ENCODE assay signal across 16 mouse cellular contexts in the genomic region with DNA sequence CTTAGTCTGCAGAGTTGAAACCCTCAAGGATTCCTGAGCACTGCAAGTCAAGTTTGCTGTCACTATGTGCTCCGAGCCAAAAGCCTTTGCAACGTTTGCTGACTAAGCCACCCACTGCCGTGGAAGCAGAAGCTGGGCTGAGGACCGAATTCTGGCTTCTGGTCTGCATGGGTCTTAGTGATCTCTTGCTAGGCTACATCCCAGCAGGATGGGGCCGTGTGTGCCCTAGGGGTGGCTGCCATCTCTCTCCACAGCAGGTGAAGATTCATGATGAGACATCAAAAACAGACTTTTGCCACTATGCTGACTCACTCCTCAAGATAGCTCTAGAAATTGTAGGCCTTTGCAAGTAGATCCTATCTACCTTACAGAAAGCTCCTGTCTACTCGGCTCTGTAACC.
DNase-seq lines count a peak whose midpoint lies in the region; ATAC-seq and TF ChIP-seq lines count a peak whose summit lies in the region.
"Had no signal": no experiment of that assay in that cellular context is flagged by ENCODE, and none has a peak within 500 bp of the region (broad histone marks: within the 10 kb centered on the region; RNA-seq: fewer than 3 reads in every experiment).

No protein-coding gene starts in this region.

- no peak for TF ChIP-seq POLR2A in ES-Bruce4 (IDR thresholded peaks at IDR 0.05; ENCODE audit: insufficient read depth, low read length)

- H3K9ac ChIP-seq in liver, embryonic 12.5 days: no peak overlapping the region
- H3K9ac ChIP-seq in liver, embryonic 11.5 days (ENCODE audit: low read depth, low read length): no peak overlapping the region
- no peak overlapping the region for H3K9ac ChIP-seq in ES-Bruce4 (ENCODE audit: low read depth, poor library complexity, severe bottlenecking)
- no peak overlapping the region for H3K9ac ChIP-seq in neural tube, embryonic 15.5 days (replicated peaks)
- H3K9ac ChIP-seq: forebrain, postnatal 0 days; liver, embryonic 14.5 days; stomach, embryonic 15.5 days had no signal

- no peak overlapping the region for H3K4me2 ChIP-seq in liver, embryonic 12.5 days
- no peak overlapping the region for H3K4me2 ChIP-seq in liver, embryonic 11.5 days
- H3K4me2 ChIP-seq in neural tube, embryonic 15.5 days: no peak overlapping the region
- H3K4me2 ChIP-seq: stomach, embryonic 15.5 days had no signal

- peak; percentile 31; the same call in 1 of the 2 replicates for ATAC-seq in liver, embryonic 12.5 days
- no peak for ATAC-seq in liver, embryonic 11.5 days (replicated peaks; ENCODE audit: low FRiP score)
- ATAC-seq in neural tube, embryonic 15.5 days (ENCODE audit: low FRiP score): no peak
- ATAC-seq: forebrain, postnatal 0 days had no signal

- H3K4me1 ChIP-seq in liver, embryonic 12.5 days: peaks cover 16% of the 10 kb centered on the region; the same call in 1 of the 2 replicates
- peaks cover 12% of the 10 kb centered on the region for H3K4me1 ChIP-seq in liver, embryonic 11.5 days (replicated peaks; ENCODE audit: control insufficient read depth, insufficient read depth, low read length)
- H3K4me1 ChIP-seq in ES-Bruce4 (ENCODE audit: control insufficient read depth, insufficient read depth, low read length): peaks cover 14% of the 10 kb centered on the region
- H3K4me1 ChIP-seq in neural tube, embryonic 15.5 days: peaks cover 9% of the 10 kb centered on the region

- no peak for TF ChIP-seq EP300 in ES-Bruce4 (IDR thresholded peaks at IDR 0.05; ENCODE audit: insufficient read depth, low read depth, low read length)

- no peak overlapping the region for H3K27ac ChIP-seq in liver, embryonic 12.5 days
- no peak overlapping the region for H3K27ac ChIP-seq in liver, embryonic 11.5 days (ENCODE audit: low read depth, low read length)
- peak overlapping the region; percentile 99 for H3K27ac ChIP-seq in ES-Bruce4 (ENCODE audit: insufficient read depth, low read length)
- no peak overlapping the region for H3K27ac ChIP-seq in neural tube, embryonic 15.5 days (replicated peaks)
- H3K27ac ChIP-seq: liver, embryonic 14.5 days; stomach, embryonic 15.5 days had no signal

- WGBS in liver, embryonic 12.5 days (ENCODE audit: insufficient replicate concordance): 64% methylated on average over 6 of the region's 6 CpGs
- WGBS in liver, embryonic 11.5 days: 71% methylated on average over 6 of the region's 6 CpGs
- 79% methylated on average over 6 of the region's 6 CpGs for WGBS in neural tube, embryonic 15.5 days

- H3K9me3 ChIP-seq in liver, embryonic 12.5 days (replicated peaks): no peaks in the 10 kb centered on the region
- H3K9me3 ChIP-seq in liver, embryonic 11.5 days (ENCODE audit: control insufficient read depth, low read length): no peaks in the 10 kb centered on the region
- no peaks in the 10 kb centered on the region for H3K9me3 ChIP-seq in ES-Bruce4 (replicated peaks; ENCODE audit: control insufficient read depth, insufficient read depth, low read length, poor library complexity, severe bottlenecking)
- no peaks in the 10 kb centered on the region for H3K9me3 ChIP-seq in neural tube, embryonic 15.5 days (replicated peaks)
- H3K9me3 ChIP-seq: stomach, embryonic 15.5 days had no signal

- peak; percentile 38 for DNase-seq in gastrocnemius, postnatal 14 days
- DNase-seq in gastrocnemius, postnatal 4 days (ENCODE audit: low spot score in 2 of 2): no peak
- DNase-seq in liver, embryonic 11.5 days (ENCODE audit: low spot score): no peak
- DNase-seq in brain, adult 2 months (ENCODE audit: low read depth, low spot score): peak; percentile 55
- DNase-seq: cerebellum, postnatal 25 days; forebrain, postnatal 0 days; heart, postnatal 36 days; kidney, postnatal 14 days; thymus, postnatal 4 days had no signal

- intact Hi-C loops in gastrocnemius, postnatal 14 days (cut with DNase I; ENCODE audit: low total_unique reads): loop anchor here (5.0 kb wide), 1 partner anchor 69 kb away; a partner anchor contains a TSS

- H3K27me3 ChIP-seq in liver, embryonic 12.5 days (replicated peaks): no peaks in the 10 kb centered on the region
- H3K27me3 ChIP-seq in liver, embryonic 11.5 days (replicated peaks; ENCODE audit: control insufficient read depth, insufficient read depth, low read length): no peaks in the 10 kb centered on the region
- no peaks in the 10 kb centered on the region for H3K27me3 ChIP-seq in ES-Bruce4 (ENCODE audit: control insufficient read depth, insufficient read depth, low read length, poor library complexity, severe bottlenecking)
- no peaks in the 10 kb centered on the region for H3K27me3 ChIP-seq in neural tube, embryonic 15.5 days (replicated peaks)
- H3K27me3 ChIP-seq: CH12.LX; stomach, embryonic 15.5 days had no signal

- TF ChIP-seq CTCF in ES-Bruce4 (IDR thresholded peaks at IDR 0.05; ENCODE audit: low read depth, low read length): no peak

- H3K4me3 ChIP-seq in liver, embryonic 12.5 days: no peak overlapping the region
- no peak overlapping the region for H3K4me3 ChIP-seq in liver, embryonic 11.5 days (ENCODE audit: low read depth, low read length)
- no peak overlapping the region for H3K4me3 ChIP-seq in ES-Bruce4 (ENCODE audit: low read depth, low read length)
- H3K4me3 ChIP-seq in neural tube, embryonic 15.5 days (replicated peaks): no peak overlapping the region
- H3K4me3 ChIP-seq: heart, adult 2 months; stomach, embryonic 15.5 days had no signal

- peaks cover 34% of the 10 kb centered on the region for H3K36me3 ChIP-seq in liver, embryonic 12.5 days
- H3K36me3 ChIP-seq in liver, embryonic 11.5 days (ENCODE audit: control insufficient read depth, insufficient read depth, low read length): peaks cover 12% of the 10 kb centered on the region; the same call in 1 of the 2 replicates
- peaks cover 23% of the 10 kb centered on the region for H3K36me3 ChIP-seq in ES-Bruce4 (ENCODE audit: control insufficient read depth, insufficient read depth, low read length, poor library complexity, severe bottlenecking)
- H3K36me3 ChIP-seq in neural tube, embryonic 15.5 days: no peaks in the 10 kb centered on the region

Comparison
In these comparisons a context has a peak if more than half of its experiments do, and no peak if none do; other contexts are left out.
1. DNase-seq: peak in gastrocnemius, postnatal 14 days (single experiment) and brain, adult 2 months (single experiment); none in gastrocnemius, postnatal 4 days (0 of 2) and liver, embryonic 11.5 days (single experiment).